Mouse (Mus musculus): ENCODE results near the gene Epha7. TPM values are rescaled to one million over a fixed set of nuclear protein-coding genes. Genes with fewer than 3 reads are reported as not detected.

Epha7 gene
- 5.0 TPM for polyA plus RNA-seq (2014; fragmentation: Illumina TruSeq; extraction: RNeasy Lipid Tissue Mini Kit (QIAGEN cat#74804); ENCODE audit: low read depth, low replicate concordance)

GRCm38 (mm10) chr4:28812691-28813289 lies at the start of gene Epha7:
Epha7 (plus strand) TSS chr4:28813131.

